Mouse (Mus musculus) spleen, adult 2 months (tissue): ENCODE measurements around the gene Kpna4.

ENCODE experiments used
- CTCF ChIP-seq: fragments of 200-500 bp; IDR thresholded peaks from 2 replicates; pipeline ENCODE4 v1.5.1; 2011; ENCODE audit warnings: mild to moderate bottlenecking, inconsistent platforms; ENCODE audit not compliant: insufficient read depth, insufficient read length, insufficient replicate concordance; ENCODE audit errors: extremely low read depth
- POLR2A ChIP-seq: fragments of 200-500 bp; IDR thresholded peaks from 2 replicates; pipeline ENCODE4 v1.6.1; 2011; ENCODE audit warnings: low read depth, low read length, inconsistent platforms

- TF ChIP-seq CTCF (no peak), POLR2A (no peak)
These were observed 33.5 kb upstream of the Kpna4 start for GRCm38 (mm10) chr3:69160429-69160828.
